In genomic region chr8:95293172-95293571, GRCm38 (mm10) we compare ENCODE assay signal across 8 mouse cellular contexts. TPM values are rescaled to one million over a fixed set of nuclear protein-coding genes. Genes with fewer than 3 reads are reported as not detected.
A peak's percentile ranks its signal among the peaks of the same experiment; 100 is the strongest.
DNase-seq lines count a peak whose midpoint lies in the region; ATAC-seq and TF ChIP-seq lines count a peak whose summit lies in the region.

No protein-coding gene starts in this region.

- H3K4me1 ChIP-seq in cortical plate, adult 2 months (ENCODE audit: control insufficient read depth, insufficient read depth, low read length) = no peaks in the 10 kb centered on the region
- H3K4me1 ChIP-seq in heart, embryonic 16.5 days (ENCODE audit: control insufficient read depth, insufficient read depth, low read length) = peaks cover 5% of the 10 kb centered on the region; the same call in 1 of the 2 replicates
- no peaks in the 10 kb centered on the region for H3K4me1 ChIP-seq in neural tube, embryonic 15.5 days

- peak overlapping the region; percentile 53 for H3K4me2 ChIP-seq in heart, embryonic 16.5 days (ENCODE audit: low read depth, low read length)
- H3K4me2 ChIP-seq in neural tube, embryonic 15.5 days = 0 out of 2 replicates have a peak overlapping the region, but pooled peaks have one; percentile 19

- peak; percentile 48 to 50 for DNase-seq in right cerebral cortex, postnatal 10 days (ENCODE audit: low spot score in 2 of 2)
- DNase-seq in right cerebral cortex, postnatal 14 days = no peak
- DNase-seq in layer of hippocampus, adult 2 months (ENCODE audit: low spot score in 2 of 2) = peak; percentile 21 to 37
- no peak for DNase-seq in left cerebral cortex, adult 11 months (ENCODE audit: low spot score)
- DNase-seq in frontal cortex, postnatal 25 days (ENCODE audit: low spot score in 2 of 2) = no peak

- ATAC-seq in heart, embryonic 16.5 days (replicated peaks; ENCODE audit: extremely low read depth, insufficient read depth, low FRiP score) = peak; percentile 39; the same call in 1 of the 2 replicates
- no peak for ATAC-seq in neural tube, embryonic 15.5 days (ENCODE audit: low FRiP score)

- H3K9me3 ChIP-seq in heart, embryonic 16.5 days (replicated peaks; ENCODE audit: control insufficient read depth, low read length) = no peaks in the 10 kb centered on the region
- H3K9me3 ChIP-seq in neural tube, embryonic 15.5 days (replicated peaks) = no peaks in the 10 kb centered on the region

- 68% methylated on average over 11 of the region's 11 CpGs for WGBS in heart, embryonic 16.5 days
- WGBS in neural tube, embryonic 15.5 days = 77% methylated on average over 11 of the region's 11 CpGs

- 0 out of 2 replicates have a peak overlapping the region, but pooled peaks have one; percentile 19 for H3K4me3 ChIP-seq in cortical plate, adult 2 months (ENCODE audit: insufficient read depth, low read length)
- peak overlapping the region; percentile 31 for H3K4me3 ChIP-seq in heart, embryonic 16.5 days (ENCODE audit: low read length)
- H3K4me3 ChIP-seq in layer of hippocampus, adult 2 months = peak overlapping the region; percentile 39
- no peak overlapping the region for H3K4me3 ChIP-seq in neural tube, embryonic 15.5 days (replicated peaks)

- no peaks in the 10 kb centered on the region for H3K27me3 ChIP-seq in heart, embryonic 16.5 days (ENCODE audit: control insufficient read depth, insufficient read depth, low read length)
- H3K27me3 ChIP-seq in neural tube, embryonic 15.5 days (replicated peaks) = no peaks in the 10 kb centered on the region

- H3K27ac ChIP-seq in cortical plate, adult 2 months (ENCODE audit: insufficient read depth, low read length) = no peak overlapping the region
- peak overlapping the region; percentile 84 for H3K27ac ChIP-seq in heart, embryonic 16.5 days (ENCODE audit: low read length)
- 0 out of 2 replicates have a peak overlapping the region, but pooled peaks have one; percentile 29 for H3K27ac ChIP-seq in layer of hippocampus, adult 2 months
- no peak overlapping the region for H3K27ac ChIP-seq in neural tube, embryonic 15.5 days (replicated peaks)

- TF ChIP-seq POLR2A in cortical plate, adult 2 months (IDR thresholded peaks at IDR 0.05; ENCODE audit: extremely low read depth, insufficient read depth, low read length) = 0 out of 2 replicates have a peak, but pooled peaks have one; percentile 18

- TF ChIP-seq CTCF in cortical plate, adult 2 months (IDR thresholded peaks at IDR 0.05; ENCODE audit: extremely low read depth, insufficient read depth, low read length) = no peak
- no peak for TF ChIP-seq CTCF in layer of hippocampus, adult 2 months (conservative IDR thresholded peaks at IDR 0.05)

- peak overlapping the region; percentile 59 for H3K9ac ChIP-seq in heart, embryonic 16.5 days (ENCODE audit: low read length)
- no peak overlapping the region for H3K9ac ChIP-seq in neural tube, embryonic 15.5 days (replicated peaks)

- H3K36me3 ChIP-seq in heart, embryonic 16.5 days (ENCODE audit: control insufficient read depth, insufficient read depth) = no peaks in the 10 kb centered on the region
- no peaks in the 10 kb centered on the region for H3K36me3 ChIP-seq in neural tube, embryonic 15.5 days

RNA-seq across cellular contexts. Expression of gene Cngb1, which starts 13.2 kb away (rescaled TPM):
- 0.06 and 0.23 TPM in 2 replicates for polyA plus RNA-seq in cortical plate, adult 2 months (2012; rRNA removed)
- 0.66 and 1.3 TPM in 2 replicates for polyA plus RNA-seq in heart, embryonic 16.5 days (2015; fragmentation: Nextera tagmentation; extraction: Ambion mirVana)
- under 1 TPM; 0.84 to 0.93 TPM for total RNA-seq in layer of hippocampus, adult 2 months (2021)
- 0.26 and 0.86 TPM in 2 replicates for polyA plus RNA-seq in neural tube, embryonic 15.5 days (2015; fragmentation: Nextera tagmentation; extraction: Ambion mirVana)

RNA-seq across cellular contexts. Expression of gene Tepp, which starts 17.2 kb away (rescaled TPM):
- 0.17 and 0.40 TPM in 2 replicates for polyA plus RNA-seq in cortical plate, adult 2 months (2012; rRNA removed)
- polyA plus RNA-seq in heart, embryonic 16.5 days (2015; fragmentation: Nextera tagmentation; extraction: Ambion mirVana) = 0.74 TPM in 1 of 2 replicates, not detected in the other
- under 1 TPM in 1 of 2 experiments, not detected in 1; 0.67 TPM for total RNA-seq in layer of hippocampus, adult 2 months (2021)
- 1.7 and 2.5 TPM in 2 replicates for polyA plus RNA-seq in neural tube, embryonic 15.5 days (2015; fragmentation: Nextera tagmentation; extraction: Ambion mirVana)

RNA-seq across cellular contexts. Expression of gene Zfp319, which starts 38.6 kb away (rescaled TPM):
- polyA plus RNA-seq in cortical plate, adult 2 months (2012; rRNA removed) = 9.9 and 10.4 TPM in 2 replicates
- polyA plus RNA-seq in heart, embryonic 16.5 days (2015; fragmentation: Nextera tagmentation; extraction: Ambion mirVana) = 6.4 and 6.6 TPM in 2 replicates
- 10 to 100 TPM; 15.0 to 16.7 TPM for total RNA-seq in layer of hippocampus, adult 2 months (2021)
- polyA plus RNA-seq in neural tube, embryonic 15.5 days (2015; fragmentation: Nextera tagmentation; extraction: Ambion mirVana) = 12.4 and 12.6 TPM in 2 replicates

RNA-seq across cellular contexts. Expression of gene Usb1, which starts 38.9 kb away (rescaled TPM):
- 17.0 and 17.2 TPM in 2 replicates for polyA plus RNA-seq in cortical plate, adult 2 months (2012; rRNA removed)
- 32.4 and 32.8 TPM in 2 replicates for polyA plus RNA-seq in heart, embryonic 16.5 days (2015; fragmentation: Nextera tagmentation; extraction: Ambion mirVana)
- 10 to 100 TPM in 1 of 2 experiments, 1 to 10 TPM in 1; 9.8 to 13.1 TPM for total RNA-seq in layer of hippocampus, adult 2 months (2021)
- 30.1 and 33.0 TPM in 2 replicates for polyA plus RNA-seq in neural tube, embryonic 15.5 days (2015; fragmentation: Nextera tagmentation; extraction: Ambion mirVana)

RNA-seq across cellular contexts. Expression of gene Mmp15, which starts 58.9 kb away (rescaled TPM):
- polyA plus RNA-seq in cortical plate, adult 2 months (2012; rRNA removed) = 8.1 and 9.2 TPM in 2 replicates
- 30.1 and 39.4 TPM in 2 replicates for polyA plus RNA-seq in heart, embryonic 16.5 days (2015; fragmentation: Nextera tagmentation; extraction: Ambion mirVana)
- 10 to 100 TPM; 13.1 to 14.9 TPM for total RNA-seq in layer of hippocampus, adult 2 months (2021)
- polyA plus RNA-seq in neural tube, embryonic 15.5 days (2015; fragmentation: Nextera tagmentation; extraction: Ambion mirVana) = 20.9 and 21.4 TPM in 2 replicates

Comparison
In these comparisons a context has a peak if more than half of its experiments do, and no peak if none do; other contexts are left out.
1. DNase-seq: peak in right cerebral cortex, postnatal 10 days (2 of 2) and layer of hippocampus, adult 2 months (2 of 2); none in right cerebral cortex, postnatal 14 days (single experiment), left cerebral cortex, adult 11 months (single experiment) and frontal cortex, postnatal 25 days (0 of 2).
2. H3K27ac ChIP-seq: peak in heart, embryonic 16.5 days (single experiment) and layer of hippocampus, adult 2 months (single experiment); none in cortical plate, adult 2 months (single experiment) and neural tube, embryonic 15.5 days (single experiment).